Mouse (Mus musculus): ENCODE measurements around the gene Rhbdf2. TPM values are rescaled to one million over a fixed set of nuclear protein-coding genes. Genes with fewer than 3 reads are reported as not detected.

The Rhbdf2 gene
- polyA plus RNA-seq, 1 experiment from 2014 or later: 7.1 TPM

- H3K4me1 ChIP-seq: peaks cover 63% of the 10 kb centered on the region
- peak; percentile 79 for ATAC-seq (ENCODE audit: insufficient number of reproducible peaks, low FRiP score, low TSS enrichment, low read depth)
- peak overlapping the region; percentile 37 for H3K4me3 ChIP-seq
- peak overlapping the region; percentile 52 for H3K4me2 ChIP-seq
- peaks cover 27% of the 10 kb centered on the region for H3K27me3 ChIP-seq
- no peaks in the 10 kb centered on the region for H3K9me3 ChIP-seq
- H3K9ac ChIP-seq: peak overlapping the region; percentile 31; the same call in 1 of the 2 replicates
- H3K27ac ChIP-seq: peak overlapping the region; percentile 79
- H3K36me3 ChIP-seq: no peaks in the 10 kb centered on the region
- WGBS: 15% methylated on average over 22 of the region's 22 CpGs
These were observed 30.7 kb upstream of the Rhbdf2 start for GRCm38 (mm10) chr11:116657311-116658223.

GRCm38 (mm10) chr11:116656348-116657191, 29.8 kb upstream of the Rhbdf2 start:
- no peak for ATAC-seq (ENCODE audit: insufficient number of reproducible peaks, low FRiP score, low TSS enrichment, low read depth)
- no peak overlapping the region for H3K4me3 ChIP-seq
- H3K27me3 ChIP-seq: peaks cover 29% of the 10 kb centered on the region
- H3K27ac ChIP-seq: peak overlapping the region; percentile 79; the same call in 1 of the 2 replicates
- peaks cover 63% of the 10 kb centered on the region for H3K4me1 ChIP-seq
- no peaks in the 10 kb centered on the region for H3K9me3 ChIP-seq
- no peak overlapping the region for H3K4me2 ChIP-seq
- H3K9ac ChIP-seq: no peak overlapping the region
- 61% methylated on average over 16 of the region's 16 CpGs for WGBS
- H3K36me3 ChIP-seq: no peaks in the 10 kb centered on the region

GRCm38 (mm10) chr11:116654255-116654821, 27.5 kb upstream of the Rhbdf2 start, which contains the start of gene Cygb:
Cygb (minus strand) TSS chr11:116654313.
- ATAC-seq (ENCODE audit: insufficient number of reproducible peaks, low FRiP score, low TSS enrichment, low read depth): no peak
- peak within 1 kb of the TSS; percentile 94 for H3K4me2 ChIP-seq
- WGBS: 7% methylated on average over 28 of the region's 28 CpGs
- H3K36me3 ChIP-seq: no peaks in the 10 kb centered on the region
- peaks cover 57% of the 10 kb centered on the region for H3K4me1 ChIP-seq
- H3K9ac ChIP-seq: peak within 1 kb of the TSS; percentile 62
- no peaks in the 10 kb centered on the region for H3K9me3 ChIP-seq
- H3K27me3 ChIP-seq: peaks cover 32% of the 10 kb centered on the region
- H3K4me3 ChIP-seq: peak within 1 kb of the TSS; percentile 57
- H3K27ac ChIP-seq: no peak within 1 kb of the TSS

GRCm38 (mm10) chr11:116653709-116654221, 26.9 kb upstream of the Rhbdf2 start:
- Histone ChIP-seq H3K4me2 (peak overlapping the region; percentile 94), H3K36me3 (no peaks in the 10 kb centered on the region), H3K4me1 (peaks cover 59% of the 10 kb centered on the region), H3K4me3 (peak overlapping the region; percentile 57), H3K27ac (no peak overlapping the region), H3K27me3 (peaks cover 32% of the 10 kb centered on the region), H3K9me3 (no peaks in the 10 kb centered on the region), H3K9ac (peak overlapping the region; percentile 62)
- under 1% methylated on average over 47 of the region's 47 CpGs for WGBS
- ATAC-seq (ENCODE audit: insufficient number of reproducible peaks, low FRiP score, low TSS enrichment, low read depth): no peak

- peaks cover 63% of the 10 kb centered on the region for H3K4me1 ChIP-seq
- 9% methylated on average over 10 of the region's 10 CpGs for WGBS
These were observed 26.4 kb upstream of the Rhbdf2 start, which contains the start of gene Prcd for GRCm38 (mm10) chr11:116653234-116653633. Prcd (plus strand) TSS chr11:116653534.

DNA sequence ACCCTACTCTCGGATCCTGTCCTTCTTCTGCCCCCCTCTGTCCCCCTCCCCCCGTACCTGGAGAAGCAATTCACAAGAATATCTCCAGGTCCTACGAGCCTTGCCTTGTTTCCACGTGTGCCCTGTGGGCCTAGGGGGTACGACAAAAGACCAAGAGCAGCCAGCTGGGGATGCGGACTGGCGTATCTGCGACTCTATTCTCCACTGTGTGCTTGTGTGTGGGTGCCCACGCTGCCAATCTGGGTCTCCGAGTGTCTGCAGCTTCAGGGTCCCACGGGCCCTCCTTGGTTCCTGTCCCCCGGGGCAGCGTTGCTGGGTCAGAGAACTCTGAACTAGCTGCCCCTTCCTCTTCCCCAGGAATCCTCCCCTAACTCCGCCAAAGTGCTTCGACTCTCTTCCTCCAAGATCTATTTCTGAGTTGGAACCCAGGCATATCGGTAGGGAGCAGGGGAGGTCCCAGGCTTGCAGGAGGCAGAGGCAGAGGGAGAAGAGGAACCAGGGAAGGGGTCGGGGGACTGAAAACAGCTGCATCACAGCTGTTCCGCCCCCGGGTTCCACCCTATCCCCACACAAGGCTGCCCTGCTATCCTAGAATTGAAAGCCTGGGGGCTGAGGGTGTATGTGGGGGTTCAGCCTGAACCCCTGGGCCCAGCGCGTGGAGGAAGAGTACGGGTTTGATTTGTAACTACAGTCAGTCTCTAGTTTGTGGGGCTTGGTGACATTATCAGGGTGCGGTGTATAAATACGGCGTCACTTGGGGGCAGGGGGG, 25.7 kb upstream of the Rhbdf2 start:
- H3K36me3 ChIP-seq: no peaks in the 10 kb centered on the region
- H3K4me1 ChIP-seq: peaks cover 62% of the 10 kb centered on the region
- peak overlapping the region; percentile 57 for H3K4me3 ChIP-seq
- no peak overlapping the region for H3K27ac ChIP-seq
- ATAC-seq (ENCODE audit: insufficient number of reproducible peaks, low FRiP score, low TSS enrichment, low read depth): no peak
- H3K9me3 ChIP-seq: no peaks in the 10 kb centered on the region
- no peak overlapping the region for H3K9ac ChIP-seq
- peaks cover 32% of the 10 kb centered on the region for H3K27me3 ChIP-seq
- 65% methylated on average over 25 of the region's 25 CpGs for WGBS
- peak overlapping the region; percentile 94 for H3K4me2 ChIP-seq

More at GRCm38 (mm10) chr11:116653234-116653633, 26.4 kb upstream of the Rhbdf2 start, which contains the start of gene Prcd:
- Histone ChIP-seq H3K27ac (no peak within 1 kb of the TSS), H3K9me3 (no peaks in the 10 kb centered on the region), H3K9ac (peak within 1 kb of the TSS; percentile 62), H3K27me3 (peaks cover 32% of the 10 kb centered on the region), H3K4me3 (peak within 1 kb of the TSS; percentile 57), H3K4me2 (peak within 1 kb of the TSS; percentile 94), H3K36me3 (no peaks in the 10 kb centered on the region)
- ATAC-seq (ENCODE audit: insufficient number of reproducible peaks, low FRiP score, low TSS enrichment, low read depth): no peak

DNA sequence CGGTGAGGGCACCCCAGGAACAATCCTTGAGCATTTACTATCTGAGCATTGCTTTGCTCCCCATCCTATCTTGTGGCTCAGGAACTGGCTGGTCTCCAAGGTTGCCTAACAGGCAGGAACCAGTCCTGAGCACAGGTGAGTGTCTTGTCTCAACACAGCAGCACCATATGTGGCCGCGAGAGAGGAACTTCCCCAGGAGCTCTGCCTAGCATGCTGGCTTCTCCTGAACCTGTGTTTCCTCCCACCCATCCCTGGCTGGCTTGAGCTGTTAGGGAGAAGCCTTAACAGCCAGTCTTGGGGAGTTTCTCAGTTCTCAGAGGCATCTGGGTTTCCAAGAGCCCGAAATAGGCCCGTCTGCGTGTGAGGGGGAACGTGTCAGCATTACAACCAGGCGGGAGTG, 24.5 kb upstream of the Rhbdf2 start:
- no peak overlapping the region for H3K27ac ChIP-seq
- ATAC-seq (ENCODE audit: insufficient number of reproducible peaks, low FRiP score, low TSS enrichment, low read depth): no peak
- H3K4me3 ChIP-seq: no peak overlapping the region
- H3K4me1 ChIP-seq: peaks cover 61% of the 10 kb centered on the region
- H3K9ac ChIP-seq: no peak overlapping the region
- 51% methylated on average over 8 of the region's 8 CpGs for WGBS
- H3K36me3 ChIP-seq: no peaks in the 10 kb centered on the region
- H3K4me2 ChIP-seq: 0 out of 2 replicates have a peak overlapping the region, but pooled peaks have one; percentile 94
- H3K9me3 ChIP-seq: no peaks in the 10 kb centered on the region
- peaks cover 37% of the 10 kb centered on the region for H3K27me3 ChIP-seq

GRCm38 (mm10) chr11:116650811-116651210, 24.0 kb upstream of the Rhbdf2 start:
- H3K9me3 ChIP-seq: no peaks in the 10 kb centered on the region
- H3K27ac ChIP-seq: no peak overlapping the region
- no peak overlapping the region for H3K4me3 ChIP-seq
- H3K4me2 ChIP-seq: no peak overlapping the region
- peaks cover 37% of the 10 kb centered on the region for H3K27me3 ChIP-seq
- no peak overlapping the region for H3K9ac ChIP-seq
- WGBS: 73% methylated on average over 8 of the region's 8 CpGs
- no peak for ATAC-seq (ENCODE audit: insufficient number of reproducible peaks, low FRiP score, low TSS enrichment, low read depth)
- H3K36me3 ChIP-seq: no peaks in the 10 kb centered on the region
- H3K4me1 ChIP-seq: peaks cover 65% of the 10 kb centered on the region

- Histone ChIP-seq H3K4me1 (peaks cover 71% of the 10 kb centered on the region), H3K9me3 (no peaks in the 10 kb centered on the region), H3K4me2 (no peak overlapping the region), H3K27me3 (peaks cover 34% of the 10 kb centered on the region), H3K36me3 (no peaks in the 10 kb centered on the region), H3K27ac (no peak overlapping the region), H3K9ac (no peak overlapping the region), H3K4me3 (no peak overlapping the region)
- ATAC-seq (ENCODE audit: insufficient number of reproducible peaks, low FRiP score, low TSS enrichment, low read depth): no peak
- WGBS: 90% methylated on average over 13 of the region's 13 CpGs
These were observed 23.0 kb upstream of the Rhbdf2 start for GRCm38 (mm10) chr11:116649711-116650337.

- Histone ChIP-seq H3K4me2 (no peak overlapping the region), H3K27me3 (peaks cover 27% of the 10 kb centered on the region), H3K36me3 (no peaks in the 10 kb centered on the region), H3K4me1 (peaks cover 69% of the 10 kb centered on the region), H3K4me3 (no peak overlapping the region), H3K9me3 (no peaks in the 10 kb centered on the region), H3K9ac (no peak overlapping the region), H3K27ac (no peak overlapping the region)
- ATAC-seq (ENCODE audit: insufficient number of reproducible peaks, low FRiP score, low TSS enrichment, low read depth): no peak
- 75% methylated on average over 10 of the region's 10 CpGs for WGBS
These were observed 22.2 kb upstream of the Rhbdf2 start for GRCm38 (mm10) chr11:116648976-116649375.

Data from limb, embryonic 15.5 days (tissue).